Mouse (Mus musculus) heart, embryonic 14.5 days (tissue): ENCODE data around the gene Cwf19l1. TPM values are rescaled to one million over a fixed set of nuclear protein-coding genes. Genes with fewer than 3 reads are reported as not detected.
A peak's percentile ranks its signal among the peaks of the same experiment; 100 is the strongest.

ENCODE experiments used
- ATAC-seq: fragments of 200-750 bp; cut with Nextera tagmentation; 2 replicates; pipeline ENCODE4 v1.8.0; 2017; ENCODE audit warnings: low read depth, moderate TSS enrichment; ENCODE audit not compliant: insufficient number of reproducible peaks, insufficient read depth, low FRiP score
- H3K27ac ChIP-seq, 2 experiments: fragments of 200-500 bp in 1 of 2; fragments of 300-500 bp in 1 of 2; sonication (generic) in 1 of 2; replicated peaks in 1 of 2; 2 replicates each; pipeline ENCODE4 v1.5.1; 2012 to 2014; ENCODE audit warnings: low read depth in 2 of 2, low read length in 2 of 2, control low read depth in 1 of 2, mild to moderate bottlenecking in 1 of 2, mixed read lengths in 1 of 2; ENCODE audit not compliant: control insufficient read depth in 1 of 2, insufficient read depth in 1 of 2
- H3K27me3 ChIP-seq: fragments of 300-500 bp; sonication (generic); 2 replicates; pipeline ENCODE4 v1.6.1; 2014; ENCODE audit warnings: mild to moderate bottlenecking, low read length, control low read depth; ENCODE audit not compliant: control insufficient read depth, insufficient read depth
- H3K36me3 ChIP-seq: fragments of 300-500 bp; sonication (generic); 2 replicates; pipeline ENCODE4 v1.6.1; 2014; ENCODE audit warnings: mild to moderate bottlenecking, control low read depth, low read length, mixed read lengths; ENCODE audit not compliant: control insufficient read depth, insufficient read depth
- H3K4me1 ChIP-seq, 2 experiments: fragments of 200-500 bp in 1 of 2; fragments of 300-500 bp in 1 of 2; sonication (generic) in 1 of 2; 2 replicates each; pipeline ENCODE4 v1.6.1; 2012 to 2014; ENCODE audit warnings: low read length in 2 of 2, control low read depth in 1 of 2, mixed read lengths in 1 of 2; ENCODE audit not compliant: control insufficient read depth in 2 of 2, insufficient read depth in 2 of 2
- H3K4me2 ChIP-seq: fragments of 300-500 bp; sonication (generic); 2 replicates; pipeline ENCODE4 v1.6.1; 2014; ENCODE audit warnings: mild to moderate bottlenecking, low read length
- H3K4me3 ChIP-seq, 2 experiments: fragments of 200-500 bp in 1 of 2; fragments of 300-500 bp in 1 of 2; sonication (generic) in 1 of 2; 2 replicates each; pipeline ENCODE4 v1.5.1; 2012 to 2014; ENCODE audit warnings: low read length in 2 of 2, mild to moderate bottlenecking in 2 of 2, control low read depth in 1 of 2, low read depth in 1 of 2, moderate library complexity in 1 of 2; ENCODE audit not compliant: control insufficient read depth in 1 of 2, insufficient read depth in 1 of 2
- H3K9ac ChIP-seq: fragments of 300-500 bp; sonication (generic); 2 replicates; pipeline ENCODE4 v1.6.1; 2014; ENCODE audit warnings: mild to moderate bottlenecking, low read length
- H3K9me3 ChIP-seq: fragments of 300-500 bp; sonication (generic); 2 replicates; pipeline ENCODE4 v1.6.1; 2016; ENCODE audit warnings: low read length, control low read depth; ENCODE audit not compliant: control insufficient read depth
- WGBS: fragments of 180-500 bp; shearing (Covaris S2); extraction: QIAGEN DNeasy Blood & Tissue Kit; methylation state at CpG from one replicate; pipeline ENCODE4 v1.1.7; 2014; 5-methylcytosine and 5-hydroxymethylcytosine counted together
- polyA plus RNA-seq: library from polyadenylated mRNA; unstranded; fragments of >200 nt; fragmentation: Nextera tagmentation; extraction: Ambion mirVana; gene quantifications from 2 replicates; pipeline ENCODE4 v1.2.1, GENCODE M21; 2014

Gene Cwf19l1
- polyA plus RNA-seq, 1 experiment from 2014 or later, result 15.2 TPM

DNA sequence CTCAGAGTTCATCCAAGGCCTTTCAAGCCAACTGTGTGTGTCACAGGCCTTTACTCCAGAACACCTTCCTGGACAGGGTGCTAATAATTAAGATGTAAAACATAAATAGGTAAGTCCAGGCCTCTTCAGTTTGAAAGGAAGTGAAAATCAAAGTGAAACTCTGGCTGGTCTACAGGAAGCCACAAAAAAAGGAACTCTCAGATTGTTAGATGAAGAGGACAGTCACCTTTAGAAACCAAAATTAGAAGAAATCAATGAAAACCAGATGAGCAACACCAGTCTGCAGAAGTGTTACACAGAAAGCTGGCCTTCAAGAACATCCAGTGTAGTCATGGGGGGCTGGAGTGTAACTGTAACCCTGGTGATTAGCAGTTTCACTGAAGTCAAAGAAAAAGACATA, 17.9 kb downstream of the Cwf19l1 start:
- no peak overlapping the region for H3K4me3 ChIP-seq
- no peak for ATAC-seq
- no peaks in the 10 kb centered on the region for H3K4me1 ChIP-seq
- peaks cover 91% of the 10 kb centered on the region for H3K36me3 ChIP-seq
- H3K9me3 ChIP-seq, result no peaks in the 10 kb centered on the region
- H3K4me2 ChIP-seq, result no peak overlapping the region
- H3K9ac ChIP-seq, result no peak overlapping the region
- H3K27me3 ChIP-seq, result no peaks in the 10 kb centered on the region
- no peak overlapping the region for H3K27ac ChIP-seq

DNA sequence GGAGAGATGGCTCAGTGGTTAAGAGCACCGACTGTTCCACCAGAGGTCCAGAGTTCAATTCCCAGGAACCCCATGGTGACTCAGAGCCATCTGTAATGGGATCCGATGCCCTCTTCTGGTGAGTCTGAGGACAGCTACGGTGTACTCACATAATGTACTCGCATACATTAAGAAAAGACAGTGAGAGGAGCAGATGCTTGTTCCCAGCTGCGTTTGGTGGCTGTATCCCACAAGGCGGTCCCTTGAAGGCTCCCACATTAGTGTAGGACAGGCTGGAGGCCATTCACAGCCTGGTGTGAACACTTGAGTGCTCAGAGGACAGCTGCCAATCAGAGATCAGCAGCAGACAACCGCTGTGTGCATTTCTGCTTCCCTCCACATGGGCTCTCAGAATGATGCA, 24.0 kb downstream of the Cwf19l1 start:
- no peaks in the 10 kb centered on the region for H3K27me3 ChIP-seq
- no peak for ATAC-seq
- peaks cover 68% of the 10 kb centered on the region for H3K36me3 ChIP-seq
- peaks cover 4 to 5% of the 10 kb centered on the region in 2 experiments for H3K4me1 ChIP-seq
- WGBS, result 68% methylated on average over 7 of the region's 7 CpGs
- no peaks in the 10 kb centered on the region for H3K9me3 ChIP-seq
- no peak overlapping the region for H3K4me3 ChIP-seq
- no peak overlapping the region for H3K4me2 ChIP-seq
- H3K27ac ChIP-seq, result no peak overlapping the region
- no peak overlapping the region for H3K9ac ChIP-seq

DNA sequence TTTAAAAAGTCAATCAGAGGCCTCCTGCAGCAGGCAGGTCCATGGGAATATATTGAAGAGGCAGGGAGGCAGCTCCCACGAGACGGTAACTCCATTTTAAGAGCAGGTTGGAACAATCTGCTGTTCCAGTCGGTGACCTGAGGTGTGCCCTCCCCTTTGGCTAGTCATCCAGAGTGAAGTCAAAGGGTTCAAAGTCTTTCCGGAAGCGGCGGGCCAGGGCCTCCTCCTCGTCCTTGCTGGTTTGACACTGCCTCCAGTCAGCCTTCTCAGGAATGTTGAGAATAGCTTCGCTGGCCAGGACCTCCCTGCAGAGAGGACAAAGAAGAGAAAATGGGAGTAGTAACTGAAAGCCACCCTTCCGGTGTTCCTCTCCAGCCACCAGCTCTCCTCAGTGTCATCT, 25.3 kb downstream of the Cwf19l1 start:
- Histone ChIP-seq H3K9me3 (no peaks in the 10 kb centered on the region), H3K27me3 (no peaks in the 10 kb centered on the region), H3K27ac (no peak overlapping the region), H3K4me1 (peaks cover 5 to 11% of the 10 kb centered on the region in 2 experiments), H3K4me3 (no peak overlapping the region), H3K9ac (no peak overlapping the region), H3K36me3 (peaks cover 57% of the 10 kb centered on the region), H3K4me2 (no peak overlapping the region)
- ATAC-seq, result no peak
- WGBS, result 87% methylated on average over 9 of the region's 9 CpGs

DNA sequence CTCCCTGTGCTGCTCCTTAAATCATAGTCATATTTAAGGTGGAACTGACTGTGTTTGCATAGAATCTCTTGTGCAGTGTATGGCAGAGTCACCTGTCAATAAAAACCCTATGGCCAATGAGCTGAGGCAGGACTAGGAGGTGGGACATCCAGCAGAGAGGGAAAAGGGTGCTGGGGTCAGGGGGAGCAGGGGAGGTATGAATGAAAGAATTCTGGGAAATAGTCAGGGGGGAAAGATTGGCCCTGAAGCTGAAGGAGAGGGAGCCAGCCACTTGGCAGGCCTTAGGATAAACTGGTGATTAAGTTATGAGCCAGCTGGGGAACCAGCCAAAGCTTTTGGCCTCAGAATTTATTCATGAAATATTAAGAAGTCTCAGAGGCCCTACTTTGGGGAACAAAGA, 26.7 kb downstream of the Cwf19l1 start:
- H3K4me2 ChIP-seq, result no peak overlapping the region

DNA sequence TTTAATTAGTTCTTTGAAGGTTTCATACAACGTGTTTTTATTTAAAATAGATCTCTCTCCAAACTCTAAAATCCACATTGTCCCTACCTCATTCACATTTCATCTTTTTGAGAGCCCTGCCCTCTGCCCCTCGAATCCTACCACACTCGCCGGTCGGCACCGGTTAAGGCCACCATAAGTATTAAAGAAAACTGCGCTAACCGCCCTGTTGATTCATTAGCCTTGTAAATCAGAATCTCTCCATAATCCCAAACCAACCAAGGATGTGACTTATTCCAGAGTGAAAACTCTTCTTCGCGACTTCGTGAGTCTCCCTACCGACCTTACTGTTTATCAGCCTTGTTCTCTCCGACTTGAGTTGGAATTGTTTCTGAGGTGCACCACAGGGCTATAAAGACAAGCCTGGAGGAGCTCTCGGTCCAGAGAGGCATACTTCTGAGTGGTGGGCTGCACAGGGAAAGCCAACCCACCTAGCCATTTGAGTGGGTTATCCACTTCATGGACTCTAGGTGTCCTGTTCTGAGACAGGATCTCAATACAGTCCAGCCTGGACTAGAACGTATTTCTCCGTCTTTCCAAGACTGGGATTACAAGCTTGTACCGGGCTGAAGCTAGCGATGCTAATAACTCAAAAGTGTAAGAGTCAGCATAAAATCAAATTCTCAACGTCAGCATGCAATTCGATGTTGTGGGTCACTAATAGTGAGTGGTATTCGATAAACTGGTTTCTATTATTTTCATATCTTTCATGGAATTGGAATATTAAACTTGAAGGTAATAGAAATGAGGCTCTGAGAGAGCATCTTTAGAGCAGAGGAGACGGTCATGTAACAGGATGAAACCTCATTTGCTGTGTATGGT, 27.8 kb downstream of the Cwf19l1 start:
- Histone ChIP-seq H3K9me3 (no peaks in the 10 kb centered on the region), H3K4me2 (peak overlapping the region; percentile 81), H3K27me3 (no peaks in the 10 kb centered on the region), H3K27ac (no peak overlapping the region; a peak in 1 of 4 replicates), H3K9ac (peak overlapping the region; percentile 96), H3K36me3 (peaks cover 34% of the 10 kb centered on the region), H3K4me3 (peak overlapping the region; percentile 44 to 98), H3K4me1 (peaks cover 5 to 11% of the 10 kb centered on the region in 2 experiments)
- no peak for ATAC-seq
- 29% methylated on average over 22 of the region's 22 CpGs for WGBS

More for the DNA sequence above, 26.7 kb downstream of the Cwf19l1 start:
- ATAC-seq, result no peak
- H3K9me3 ChIP-seq, result no peaks in the 10 kb centered on the region
- no peaks in the 10 kb centered on the region for H3K27me3 ChIP-seq
- no peak overlapping the region for H3K4me3 ChIP-seq
- H3K4me1 ChIP-seq, result peaks cover 5 to 11% of the 10 kb centered on the region in 2 experiments
- H3K27ac ChIP-seq, result no peak overlapping the region
- H3K36me3 ChIP-seq, result peaks cover 45% of the 10 kb centered on the region
- H3K9ac ChIP-seq, result no peak overlapping the region

DNA sequence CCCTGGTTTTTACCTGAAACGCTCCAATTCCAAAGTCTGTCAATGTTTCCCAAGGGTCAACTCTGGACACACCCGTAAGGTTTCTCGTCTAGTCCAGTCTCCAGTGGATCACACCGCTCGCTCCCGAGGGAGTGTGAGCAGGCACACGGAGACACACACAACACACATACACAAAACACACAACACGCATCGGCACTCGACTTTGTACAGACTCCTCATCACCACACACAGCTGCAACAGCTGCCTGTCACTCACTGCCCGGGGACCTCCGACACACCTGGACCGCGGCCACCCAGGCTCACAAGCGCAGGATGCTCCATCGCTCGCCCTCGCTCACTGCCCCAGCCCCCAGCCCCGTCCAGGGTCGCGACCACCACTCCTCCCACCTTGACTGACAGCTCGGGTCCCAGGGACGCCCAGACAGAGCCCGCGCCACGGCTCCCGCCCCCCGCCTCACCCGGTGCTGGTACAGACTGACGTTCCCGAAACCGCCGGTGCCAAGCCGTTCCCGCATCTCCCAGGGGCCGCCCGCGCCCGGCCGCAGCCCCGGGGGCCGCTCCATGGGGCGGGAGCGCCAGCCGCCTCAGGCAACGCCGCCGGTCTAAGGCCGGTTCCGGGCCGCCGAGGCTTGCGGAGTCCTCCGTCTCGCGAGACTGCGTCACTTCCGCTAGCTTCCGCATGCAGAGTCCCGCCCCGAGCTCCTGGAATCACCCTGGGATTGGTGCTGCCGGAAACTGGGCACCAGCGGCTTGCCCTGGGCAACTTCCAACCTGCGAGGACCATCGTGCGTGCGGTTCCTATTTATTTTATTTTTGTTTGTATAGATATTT, 28.6 kb downstream of the Cwf19l1 start, which contains the start of gene Chuk:
TSS of gene Chuk (minus strand) at position 650 of the 830 bp plus-strand sequence.
- peaks cover 5 to 11% of the 10 kb centered on the region in 2 experiments for H3K4me1 ChIP-seq
- peaks cover 25% of the 10 kb centered on the region for H3K36me3 ChIP-seq
- peak within 1 kb of the TSS; percentile 81 for H3K4me2 ChIP-seq
- H3K27ac ChIP-seq, result peak within 1 kb of the TSS in 1 of 2 experiments; percentile 62; a peak in 1 of 4 replicates
- H3K9ac ChIP-seq, result peak within 1 kb of the TSS; percentile 96
- under 1% methylated on average over 67 of the region's 67 CpGs for WGBS
- no peaks in the 10 kb centered on the region for H3K9me3 ChIP-seq
- H3K27me3 ChIP-seq, result no peaks in the 10 kb centered on the region
- peak within 1 kb of the TSS; percentile 71 to 98 for H3K4me3 ChIP-seq
- peak; percentile 97 for ATAC-seq

DNA sequence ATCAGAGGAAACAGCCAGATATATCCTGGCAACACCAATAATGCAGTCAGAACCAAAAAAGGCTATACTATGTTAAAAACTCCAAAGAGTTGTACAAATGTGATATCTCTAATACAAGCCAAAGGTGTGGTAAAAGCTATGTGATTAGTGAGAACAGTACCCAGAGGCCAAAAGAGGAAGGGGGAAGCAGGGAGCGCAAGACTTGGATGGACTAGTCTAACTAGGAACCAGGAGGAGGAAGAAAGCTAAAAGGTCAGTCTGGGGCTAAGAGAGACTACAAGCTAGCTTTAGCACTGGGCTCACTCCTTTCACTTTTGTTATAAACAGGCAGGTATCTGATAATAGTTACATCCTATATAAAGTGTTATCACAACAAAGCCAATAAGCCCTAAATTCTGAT, 31.3 kb downstream of the Cwf19l1 start:
- Histone ChIP-seq H3K4me2 (no peak overlapping the region), H3K4me1 (peaks cover 5 to 11% of the 10 kb centered on the region in 2 experiments), H3K9ac (no peak overlapping the region), H3K36me3 (peaks cover 15% of the 10 kb centered on the region), H3K9me3 (no peaks in the 10 kb centered on the region), H3K27me3 (no peaks in the 10 kb centered on the region), H3K4me3 (no peak overlapping the region), H3K27ac (no peak overlapping the region)
- no peak for ATAC-seq
- WGBS, result 85% methylated on average over 1 of the region's 1 CpGs
